Mouse (Mus musculus) neural tube, embryonic 13.5 days (tissue): Measurements from ENCODE around the gene Ces2b. TPM values are rescaled to one million over a fixed set of nuclear protein-coding genes. Genes with fewer than 3 reads are reported as not detected.

Experiments
- ATAC-seq: fragments of 200-750 bp; cut with Nextera tagmentation; 2 replicates; pipeline ENCODE4 v1.8.0; 2017; ENCODE audit warnings: low read depth, mild to moderate bottlenecking, moderate TSS enrichment, moderate library complexity
- H3K27ac ChIP-seq: fragments of 300-500 bp; sonication (generic); replicated peaks from 2 replicates; pipeline ENCODE4 v1.5.1; 2015; ENCODE audit warnings: moderate library complexity, mild to moderate bottlenecking, inconsistent platforms
- H3K27me3 ChIP-seq: fragments of 300-500 bp; sonication (generic); 2 replicates; pipeline ENCODE4 v1.6.1; 2015; ENCODE audit warnings: mild to moderate bottlenecking, inconsistent platforms
- H3K36me3 ChIP-seq: fragments of 300-500 bp; sonication (generic); 2 replicates; pipeline ENCODE4 v1.6.1; 2015; ENCODE audit warnings: mild to moderate bottlenecking, inconsistent platforms
- H3K4me1 ChIP-seq: fragments of 300-500 bp; sonication (generic); replicated peaks from 2 replicates; pipeline ENCODE4 v1.6.1; 2015; ENCODE audit warnings: inconsistent platforms
- H3K4me2 ChIP-seq: fragments of 300-500 bp; sonication (generic); 2 replicates; pipeline ENCODE4 v1.6.1; 2015; ENCODE audit warnings: inconsistent platforms, mild to moderate bottlenecking, moderate library complexity
- H3K4me3 ChIP-seq: fragments of 300-500 bp; sonication (generic); 2 replicates; pipeline ENCODE4 v1.5.1; 2015; ENCODE audit warnings: mild to moderate bottlenecking, inconsistent platforms
- H3K9ac ChIP-seq: fragments of 300-500 bp; sonication (generic); 2 replicates; pipeline ENCODE4 v1.6.1; 2015; ENCODE audit warnings: moderate library complexity, mild to moderate bottlenecking, inconsistent platforms
- H3K9me3 ChIP-seq: fragments of 300-500 bp; sonication (generic); 2 replicates; pipeline ENCODE4 v1.6.1; 2016; ENCODE audit warnings: inconsistent platforms
- WGBS: fragments of 180-500 bp; shearing (Covaris S2); methylation state at CpG from one replicate; pipeline ENCODE4 v1.1.7; 2015; 5-methylcytosine and 5-hydroxymethylcytosine counted together
- polyA plus RNA-seq: library from polyadenylated mRNA; unstranded; fragments of >200 nt; fragmentation: Nextera tagmentation; extraction: Ambion mirVana; gene quantifications from 2 replicates; pipeline ENCODE4 v1.2.1, GENCODE M21; 2015

Ces2b gene
- 0.13 and 0.15 TPM in 2 replicates for polyA plus RNA-seq

DNA sequence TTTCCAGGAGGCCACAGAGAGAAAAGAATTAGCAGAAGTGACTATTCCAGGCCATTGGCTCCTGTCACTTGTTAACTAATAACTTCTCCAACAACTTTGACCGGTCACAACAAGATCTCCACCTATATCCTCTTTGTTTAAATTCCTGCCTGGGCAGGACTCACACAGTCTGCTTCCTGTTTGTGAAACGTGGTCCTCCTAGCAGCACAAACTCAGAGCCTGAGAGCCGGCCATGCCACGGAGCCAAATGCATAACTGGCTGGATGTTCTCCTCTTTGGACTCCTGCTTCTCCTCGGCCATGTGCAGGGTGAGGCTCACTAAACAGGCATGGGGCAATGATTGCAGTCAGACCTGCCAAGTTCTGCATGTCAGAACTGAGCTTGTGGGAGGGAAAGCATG lies at the start of gene Ces2b:
Ces2b (plus strand) TSS at position 133 of the 400 bp plus-strand sequence.
- 80% methylated on average over 5 of the region's 5 CpGs for WGBS

DNA sequence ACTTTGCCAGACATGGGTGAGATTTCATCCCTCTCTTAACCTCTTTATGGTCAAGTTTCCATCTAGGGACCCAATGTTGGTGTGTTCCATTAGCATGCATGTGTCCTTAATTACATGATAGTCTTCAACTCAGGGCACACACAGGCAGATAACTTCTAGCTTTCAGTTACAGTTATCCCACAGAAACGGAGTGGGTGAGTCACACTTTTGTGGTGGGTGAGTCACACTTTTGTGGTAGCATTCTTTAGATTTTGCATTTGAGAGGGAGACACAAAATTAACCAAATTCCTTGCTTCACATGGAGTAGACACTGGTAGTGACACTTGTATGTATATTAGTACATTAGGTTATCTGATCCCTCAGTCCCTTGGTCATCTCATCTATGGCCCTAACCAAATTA lies 44.3 kb upstream of the Ces2b start:
- no peak overlapping the region for H3K9ac ChIP-seq
- no peaks in the 10 kb centered on the region for H3K36me3 ChIP-seq
- no peak overlapping the region for H3K4me2 ChIP-seq
- H3K4me1 ChIP-seq = no peaks in the 10 kb centered on the region
- no peak overlapping the region for H3K27ac ChIP-seq
- no peak for ATAC-seq
- no peaks in the 10 kb centered on the region for H3K27me3 ChIP-seq
- 68% methylated on average over 1 of the region's 1 CpGs for WGBS
- H3K4me3 ChIP-seq = no peak overlapping the region
- H3K9me3 ChIP-seq = no peaks in the 10 kb centered on the region

More for the DNA sequence above, at the start of gene Ces2b:
- Histone ChIP-seq H3K27ac (no peak within 1 kb of the TSS), H3K9me3 (no peaks in the 10 kb centered on the region), H3K36me3 (no peaks in the 10 kb centered on the region), H3K4me3 (no peak within 1 kb of the TSS), H3K4me1 (no peaks in the 10 kb centered on the region), H3K27me3 (no peaks in the 10 kb centered on the region), H3K9ac (no peak within 1 kb of the TSS), H3K4me2 (no peak within 1 kb of the TSS)
- ATAC-seq = no peak

DNA sequence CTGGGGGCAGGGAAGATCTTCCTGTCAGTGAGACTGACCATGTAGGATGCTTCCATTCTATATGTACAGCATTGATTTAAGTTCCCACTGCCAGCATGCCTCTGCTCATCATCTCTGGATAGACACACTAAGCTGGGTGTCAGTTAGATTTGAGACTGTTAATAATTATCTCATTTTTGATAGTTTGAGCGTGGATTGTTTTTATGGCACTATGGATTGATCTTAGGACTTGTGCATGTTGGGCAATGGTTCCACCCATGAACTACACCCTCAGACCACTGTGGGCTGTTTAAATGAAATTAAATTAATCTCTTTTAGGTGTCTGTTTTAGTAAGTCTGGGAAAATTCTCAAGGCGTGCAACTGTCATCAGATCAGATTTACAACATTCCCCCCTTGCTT lies 42.4 kb upstream of the Ces2b start:
- ATAC-seq = no peak
- Histone ChIP-seq H3K27ac (no peak overlapping the region), H3K9ac (no peak overlapping the region), H3K4me3 (no peak overlapping the region), H3K4me2 (no peak overlapping the region), H3K9me3 (no peaks in the 10 kb centered on the region), H3K4me1 (no peaks in the 10 kb centered on the region), H3K36me3 (no peaks in the 10 kb centered on the region), H3K27me3 (no peaks in the 10 kb centered on the region)
- 89% methylated on average over 2 of the region's 2 CpGs for WGBS

DNA sequence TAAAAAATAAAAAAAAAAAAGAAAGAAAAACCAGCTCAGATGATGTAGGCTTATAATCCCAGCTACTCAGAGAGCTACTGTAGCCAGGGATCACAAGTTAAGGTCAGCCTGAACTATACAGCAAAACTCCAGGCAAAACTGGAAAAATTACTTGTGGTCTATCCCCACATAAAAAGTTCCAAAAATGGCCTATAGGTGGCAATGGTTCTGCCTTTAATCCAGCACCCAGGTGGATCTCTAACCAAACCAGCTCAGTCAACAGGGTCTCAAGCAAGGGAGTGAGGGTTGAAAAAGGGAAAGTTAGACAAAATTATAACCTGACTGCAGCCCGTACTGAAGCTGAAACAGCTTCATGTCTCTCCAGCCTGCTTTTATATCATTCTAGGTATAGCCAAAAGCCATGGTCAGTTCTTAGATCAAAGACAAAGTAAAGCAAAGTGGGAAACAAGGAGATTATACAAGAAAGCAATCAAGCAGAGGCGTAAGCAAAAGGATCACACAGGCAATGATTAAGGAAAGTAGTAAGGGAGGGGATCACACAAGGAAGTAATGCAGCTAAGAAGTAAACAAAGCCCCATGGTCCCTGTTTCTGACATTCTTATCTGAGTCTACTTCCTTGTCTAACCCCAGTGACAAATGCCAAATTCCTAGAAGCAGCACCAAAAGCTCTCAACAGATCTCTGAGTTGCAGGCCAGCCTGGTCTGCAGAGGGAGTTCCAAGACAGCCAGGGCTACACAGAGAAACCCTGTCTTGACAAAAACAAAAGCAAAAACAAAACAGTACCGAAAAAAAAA lies 41.3 kb upstream of the Ces2b start:
- no peak overlapping the region for H3K4me3 ChIP-seq
- no peak overlapping the region for H3K4me2 ChIP-seq
- H3K27me3 ChIP-seq = no peaks in the 10 kb centered on the region
- no peaks in the 10 kb centered on the region for H3K36me3 ChIP-seq
- WGBS = 69% methylated on average over 3 of the region's 3 CpGs
- H3K4me1 ChIP-seq = no peaks in the 10 kb centered on the region
- no peak for ATAC-seq
- H3K9ac ChIP-seq = no peak overlapping the region
- no peaks in the 10 kb centered on the region for H3K9me3 ChIP-seq
- no peak overlapping the region for H3K27ac ChIP-seq

DNA sequence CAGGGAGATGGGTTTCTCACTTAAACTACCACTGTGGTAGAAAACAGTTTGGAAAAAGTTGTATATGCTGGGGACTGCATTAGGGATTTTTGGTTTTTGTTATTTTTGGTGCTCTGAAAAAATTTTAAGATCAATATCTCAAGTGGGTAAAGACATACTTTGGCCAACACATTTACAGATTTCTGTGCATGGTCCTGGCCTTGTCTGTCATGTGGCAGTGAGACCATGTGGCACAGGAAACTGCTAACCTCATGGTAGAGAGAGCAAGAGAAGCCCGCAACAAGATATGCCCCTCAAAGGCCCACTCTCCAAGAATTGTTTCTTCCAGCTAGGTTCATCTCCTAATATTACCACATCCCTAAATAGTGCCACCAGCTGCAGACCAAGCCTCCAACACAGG lies 32.0 kb upstream of the Ces2b start:
- H3K4me1 ChIP-seq = no peaks in the 10 kb centered on the region
- ATAC-seq = no peak

DNA sequence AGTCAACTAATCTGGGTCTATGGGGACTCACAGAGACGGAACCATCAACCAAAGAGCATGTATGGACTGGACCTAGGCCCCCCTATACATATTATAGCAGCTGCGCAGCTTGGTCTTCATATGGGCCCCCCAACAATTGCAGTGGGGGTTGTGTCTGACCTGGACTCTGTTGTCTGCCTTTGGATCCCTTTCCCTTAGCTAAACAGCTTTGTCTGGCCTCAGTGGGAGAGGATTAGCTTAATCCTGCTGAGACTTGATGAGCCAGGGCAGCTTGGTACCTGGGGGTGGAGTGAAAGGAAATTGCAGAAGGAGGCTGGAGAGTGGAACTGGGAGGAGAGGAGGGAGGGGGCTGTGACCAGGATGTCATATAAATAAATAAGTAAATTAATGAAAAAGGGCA lies 25.2 kb upstream of the Ces2b start:
- Histone ChIP-seq H3K4me2 (no peak overlapping the region), H3K27me3 (no peaks in the 10 kb centered on the region), H3K36me3 (no peaks in the 10 kb centered on the region), H3K4me1 (no peaks in the 10 kb centered on the region), H3K27ac (no peak overlapping the region), H3K4me3 (no peak overlapping the region), H3K9ac (no peak overlapping the region), H3K9me3 (no peaks in the 10 kb centered on the region)
- 32% methylated on average over 2 of the region's 2 CpGs for WGBS
- no peak for ATAC-seq

More for the DNA sequence above, 32.0 kb upstream of the Ces2b start:
- Histone ChIP-seq H3K27me3 (no peaks in the 10 kb centered on the region), H3K4me2 (no peak overlapping the region), H3K27ac (no peak overlapping the region), H3K9me3 (no peaks in the 10 kb centered on the region), H3K9ac (no peak overlapping the region), H3K4me3 (no peak overlapping the region), H3K36me3 (no peaks in the 10 kb centered on the region)
- 97% methylated on average over 1 of the region's 1 CpGs for WGBS

DNA sequence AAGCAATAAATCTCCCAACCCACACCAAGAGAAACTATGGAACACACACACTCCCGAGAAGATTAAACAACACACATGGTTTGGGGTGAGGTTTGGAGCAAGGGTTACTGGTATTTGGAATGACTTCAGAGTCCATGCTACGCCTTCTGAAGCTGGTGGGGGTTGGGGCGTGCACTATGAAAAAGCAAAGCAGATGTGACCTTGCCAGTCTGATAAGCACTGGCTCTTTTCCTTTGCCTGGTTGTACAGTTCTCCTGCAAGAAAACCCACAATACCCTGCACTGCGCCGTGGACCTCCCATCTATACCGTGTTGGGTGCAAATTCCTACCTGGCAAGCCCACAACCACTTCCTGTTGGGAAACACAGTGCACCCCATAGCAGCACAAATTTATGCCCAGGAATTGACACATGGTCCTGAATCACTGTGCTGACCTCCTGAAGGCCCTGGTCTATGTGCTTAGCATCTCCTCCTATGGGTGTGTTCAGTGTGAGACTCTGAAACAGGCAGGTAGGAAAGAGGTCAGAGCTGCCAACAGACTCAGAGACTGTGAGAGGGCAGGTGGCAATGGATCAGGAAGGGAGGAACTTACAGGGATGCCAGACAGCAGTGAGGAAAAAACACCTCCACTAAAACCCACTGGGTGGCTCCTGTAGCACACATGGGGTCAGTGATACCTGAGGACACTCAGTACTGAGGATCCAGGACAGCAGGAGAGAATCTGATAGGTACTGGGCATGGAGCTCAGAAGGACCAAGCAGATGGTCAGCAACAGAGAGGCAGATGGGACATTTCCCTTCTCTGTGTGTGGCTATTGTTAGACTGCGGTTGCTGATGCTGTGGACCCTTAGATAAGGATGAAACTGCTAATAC lies 22.6 kb upstream of the Ces2b start:
- H3K9me3 ChIP-seq = no peaks in the 10 kb centered on the region
- H3K4me2 ChIP-seq = no peak overlapping the region
- ATAC-seq = no peak
- 91% methylated on average over 7 of the region's 7 CpGs for WGBS
- no peak overlapping the region for H3K4me3 ChIP-seq
- no peaks in the 10 kb centered on the region for H3K36me3 ChIP-seq
- no peak overlapping the region for H3K9ac ChIP-seq
- no peak overlapping the region for H3K27ac ChIP-seq
- H3K4me1 ChIP-seq = no peaks in the 10 kb centered on the region
- no peaks in the 10 kb centered on the region for H3K27me3 ChIP-seq

DNA sequence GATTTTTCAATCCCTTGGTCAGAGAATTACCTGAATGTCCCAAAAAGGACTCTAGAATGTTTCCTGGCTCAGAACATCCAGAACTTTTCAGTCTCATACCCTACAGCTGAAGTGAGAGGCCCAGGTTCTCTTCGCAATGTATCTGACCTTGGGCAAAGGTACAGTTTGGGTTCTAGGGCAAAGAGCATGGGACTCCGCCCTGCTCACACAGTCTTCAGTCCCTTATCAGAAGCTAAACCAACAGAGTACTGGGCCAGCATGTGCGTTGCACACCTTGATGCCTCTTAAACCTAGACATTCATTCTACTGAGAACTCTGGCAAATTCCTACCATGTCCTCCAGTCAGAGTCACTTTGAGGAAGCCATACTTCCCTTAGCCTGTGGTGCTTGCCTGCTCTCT lies 21.9 kb upstream of the Ces2b start:
- Histone ChIP-seq H3K4me1 (no peaks in the 10 kb centered on the region), H3K9me3 (no peaks in the 10 kb centered on the region), H3K27me3 (no peaks in the 10 kb centered on the region), H3K9ac (no peak overlapping the region), H3K4me3 (no peak overlapping the region), H3K36me3 (no peaks in the 10 kb centered on the region), H3K4me2 (no peak overlapping the region), H3K27ac (no peak overlapping the region)
- 87% methylated on average over 3 of the region's 3 CpGs for WGBS
- ATAC-seq = no peak

DNA sequence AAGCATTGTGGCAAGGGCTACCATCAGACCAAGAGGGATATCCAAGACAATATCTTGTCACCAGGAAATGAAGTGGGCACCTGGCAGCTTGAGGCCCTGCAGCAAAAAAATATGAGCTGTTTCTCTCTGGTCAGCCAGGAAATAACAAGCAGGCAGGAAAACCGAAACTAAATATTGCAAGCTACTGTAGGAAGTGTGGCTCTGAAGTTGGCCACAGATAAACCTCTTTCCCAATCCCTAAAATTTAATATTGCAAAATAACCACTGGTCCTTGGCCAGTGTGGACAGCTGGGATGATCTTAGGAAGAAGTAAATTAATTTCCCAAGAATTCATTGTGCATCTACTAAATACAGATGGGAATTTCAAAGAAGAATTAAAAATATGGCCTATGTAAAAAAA lies 4.5 kb upstream of the Ces2b start:
- no peak for ATAC-seq
- Histone ChIP-seq H3K27ac (no peak overlapping the region), H3K4me1 (no peaks in the 10 kb centered on the region), H3K9ac (no peak overlapping the region), H3K4me3 (no peak overlapping the region), H3K4me2 (no peak overlapping the region), H3K36me3 (no peaks in the 10 kb centered on the region), H3K9me3 (no peaks in the 10 kb centered on the region), H3K27me3 (no peaks in the 10 kb centered on the region)
- WGBS = 77% methylated on average over 1 of the region's 1 CpGs

DNA sequence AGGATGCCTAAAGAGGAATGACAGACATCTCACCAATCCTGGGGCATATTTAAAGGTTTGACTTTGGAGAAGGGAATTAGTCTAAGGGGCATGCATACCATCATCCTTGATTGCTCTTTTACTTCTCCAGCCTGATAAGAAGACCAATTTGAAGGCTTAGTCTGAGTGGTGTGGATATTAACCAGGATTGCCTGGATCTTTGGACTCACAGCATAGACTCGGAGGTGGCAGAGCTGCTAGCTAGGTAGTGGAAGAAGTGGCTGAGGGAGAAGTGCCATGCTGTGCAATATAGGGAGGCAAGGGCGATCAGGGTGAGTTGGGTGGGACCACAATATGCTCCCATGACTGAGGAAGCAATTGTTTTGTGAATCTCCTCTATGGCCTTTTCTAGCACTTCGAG lies 3.2 kb upstream of the Ces2b start:
- Histone ChIP-seq H3K27me3 (no peaks in the 10 kb centered on the region), H3K4me3 (no peak overlapping the region), H3K4me1 (no peaks in the 10 kb centered on the region), H3K9ac (no peak overlapping the region), H3K9me3 (no peaks in the 10 kb centered on the region), H3K4me2 (no peak overlapping the region), H3K36me3 (no peaks in the 10 kb centered on the region), H3K27ac (no peak overlapping the region)
- no peak for ATAC-seq
- 81% methylated on average over 3 of the region's 3 CpGs for WGBS

DNA sequence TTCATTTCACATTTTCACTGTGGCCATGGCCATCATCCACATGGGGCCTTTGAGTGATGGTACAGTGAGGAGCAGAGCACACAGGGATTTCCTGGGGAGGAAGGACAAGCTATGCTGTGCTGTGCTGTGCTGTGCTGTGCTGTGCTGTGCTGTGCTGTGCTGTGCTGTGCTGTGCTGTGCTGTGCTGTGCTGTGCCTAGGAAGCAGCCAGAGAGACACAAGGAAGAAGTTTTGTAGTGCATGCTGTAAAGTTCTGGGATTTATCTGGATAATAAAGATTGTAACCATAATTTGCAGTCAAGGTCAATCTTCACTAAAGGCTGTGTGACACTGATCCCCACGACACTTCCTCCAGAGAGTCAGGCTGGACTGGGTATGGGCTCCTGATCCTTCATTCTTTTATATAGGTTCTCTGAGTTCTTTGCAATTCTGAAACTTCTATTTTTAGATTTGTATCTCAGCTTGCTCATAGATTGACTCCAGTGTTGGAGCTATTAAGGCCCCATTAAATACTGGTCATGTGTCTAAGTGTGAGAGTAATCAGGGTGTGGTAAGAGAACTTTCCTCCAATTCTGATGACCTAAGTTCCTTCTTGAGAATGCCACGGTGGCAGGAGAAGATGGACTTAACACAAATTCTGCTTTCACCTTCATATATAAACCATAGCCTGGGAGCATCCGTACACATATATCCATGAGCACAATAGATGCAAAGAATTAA lies 10.1 kb downstream of the Ces2b start:
- ATAC-seq = no peak
- no peak overlapping the region for H3K4me2 ChIP-seq
- H3K27ac ChIP-seq = no peak overlapping the region
- H3K9ac ChIP-seq = no peak overlapping the region
- no peaks in the 10 kb centered on the region for H3K27me3 ChIP-seq
- H3K4me3 ChIP-seq = no peak overlapping the region
- H3K36me3 ChIP-seq = no peaks in the 10 kb centered on the region
- no peaks in the 10 kb centered on the region for H3K9me3 ChIP-seq
- no peaks in the 10 kb centered on the region for H3K4me1 ChIP-seq
- 91% methylated on average over 3 of the region's 3 CpGs for WGBS

DNA sequence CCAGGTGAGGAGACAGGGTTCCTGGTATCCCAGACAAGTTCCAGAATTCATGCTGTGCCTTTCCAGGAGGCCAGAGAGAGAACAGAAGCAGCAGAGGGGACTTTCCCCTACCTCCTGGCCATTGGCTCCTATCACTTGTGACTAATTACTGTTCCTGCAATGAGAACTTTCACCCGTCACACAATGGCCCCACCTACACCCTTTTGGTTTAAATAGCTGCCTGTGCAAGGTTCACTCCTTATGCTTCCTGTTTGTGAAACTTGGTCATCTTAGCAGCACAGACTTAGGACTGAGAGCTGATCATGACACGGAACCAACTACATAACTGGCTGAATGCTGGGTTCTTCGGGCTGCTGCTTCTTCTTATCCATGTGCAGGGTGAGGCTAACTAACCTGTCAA lies 15.5 kb downstream of the Ces2b start, which contains the start of gene Ces2c:
Ces2c (plus strand) TSS at position 238 of the 400 bp plus-strand sequence.
- no peak within 1 kb of the TSS for H3K9ac ChIP-seq
- H3K36me3 ChIP-seq = no peaks in the 10 kb centered on the region
- H3K27me3 ChIP-seq = no peaks in the 10 kb centered on the region
- H3K27ac ChIP-seq = no peak within 1 kb of the TSS
- ATAC-seq = no peak
- H3K4me2 ChIP-seq = no peak within 1 kb of the TSS
- H3K4me3 ChIP-seq = no peak within 1 kb of the TSS
- H3K9me3 ChIP-seq = no peaks in the 10 kb centered on the region
- WGBS = 86% methylated on average over 3 of the region's 3 CpGs
- H3K4me1 ChIP-seq = no peaks in the 10 kb centered on the region
